Mouse (Mus musculus): ENCODE data around the gene Otop2. TPM values are rescaled to one million over a fixed set of nuclear protein-coding genes. Genes with fewer than 3 reads are reported as not detected.

Otop2 gene
- polyA plus RNA-seq, 1 experiment = 0.65 TPM

- no peak for DNase-seq
- H3K4me3 ChIP-seq (replicated peaks; ENCODE audit: insufficient read depth, low read depth, low read length) = no peak overlapping the region
- peaks cover 25% of the 10 kb centered on the region for H3K4me1 ChIP-seq (ENCODE audit: control insufficient read depth, insufficient read depth, low read length)
- H3K27me3 ChIP-seq (ENCODE audit: control insufficient read depth, insufficient read depth, low read length) = no peaks in the 10 kb centered on the region
- TF ChIP-seq POLR2A (IDR thresholded peaks at IDR 0.05; ENCODE audit: borderline replicate concordance, insufficient read depth, low read length) (no peak), CTCF (IDR thresholded peaks at IDR 0.05; ENCODE audit: borderline replicate concordance, insufficient read depth, low read depth, low read length) (no peak)
- WGBS = 64% methylated on average over 10 of the region's 10 CpGs
- H3K27ac ChIP-seq (ENCODE audit: insufficient read depth, low read length) = no peak overlapping the region
Observed at GRCm38 (mm10) chr11:115272894-115273498, 34.0 kb upstream of the Otop2 start.

GRCm38 (mm10) chr11:115273735-115274134 is 33.2 kb upstream of the Otop2 start:
- WGBS = 80% methylated on average over 7 of the region's 7 CpGs
- H3K27me3 ChIP-seq (ENCODE audit: control insufficient read depth, insufficient read depth, low read length) = no peaks in the 10 kb centered on the region
- peaks cover 18% of the 10 kb centered on the region; the same call in 1 of the 2 replicates for H3K4me1 ChIP-seq (ENCODE audit: control insufficient read depth, insufficient read depth, low read length)
- no peak for DNase-seq
- no peak for TF ChIP-seq CTCF (IDR thresholded peaks at IDR 0.05; ENCODE audit: borderline replicate concordance, insufficient read depth, low read depth, low read length)
- TF ChIP-seq POLR2A (IDR thresholded peaks at IDR 0.05; ENCODE audit: borderline replicate concordance, insufficient read depth, low read length) = no peak
- H3K4me3 ChIP-seq (replicated peaks; ENCODE audit: insufficient read depth, low read depth, low read length) = no peak overlapping the region
- no peak overlapping the region for H3K27ac ChIP-seq (ENCODE audit: insufficient read depth, low read length)

- no peak for DNase-seq
- WGBS = 85% methylated on average over 7 of the region's 7 CpGs
- H3K27ac ChIP-seq (ENCODE audit: insufficient read depth, low read length) = no peak overlapping the region
- H3K27me3 ChIP-seq (ENCODE audit: control insufficient read depth, insufficient read depth, low read length) = no peaks in the 10 kb centered on the region
- H3K4me1 ChIP-seq (ENCODE audit: control insufficient read depth, insufficient read depth, low read length) = peaks cover 13% of the 10 kb centered on the region; the same call in 1 of the 2 replicates
- H3K4me3 ChIP-seq (replicated peaks; ENCODE audit: insufficient read depth, low read depth, low read length) = no peak overlapping the region
- TF ChIP-seq POLR2A (IDR thresholded peaks at IDR 0.05; ENCODE audit: borderline replicate concordance, insufficient read depth, low read length) = no peak
- TF ChIP-seq CTCF (IDR thresholded peaks at IDR 0.05; ENCODE audit: borderline replicate concordance, insufficient read depth, low read depth, low read length) = no peak
Observed at GRCm38 (mm10) chr11:115274178-115274577, 32.8 kb upstream of the Otop2 start.

GRCm38 (mm10) chr11:115274771-115275170 is 32.2 kb upstream of the Otop2 start:
- TF ChIP-seq POLR2A (IDR thresholded peaks at IDR 0.05; ENCODE audit: borderline replicate concordance, insufficient read depth, low read length) (no peak), CTCF (IDR thresholded peaks at IDR 0.05; ENCODE audit: borderline replicate concordance, insufficient read depth, low read depth, low read length) (no peak)
- WGBS = 88% methylated on average over 6 of the region's 6 CpGs

GRCm38 (mm10) chr11:115275509-115275908 is 31.5 kb upstream of the Otop2 start:
- Histone ChIP-seq H3K27me3 (ENCODE audit: control insufficient read depth, insufficient read depth, low read length) (no peaks in the 10 kb centered on the region), H3K4me3 (replicated peaks; ENCODE audit: insufficient read depth, low read depth, low read length) (no peak overlapping the region), H3K4me1 (ENCODE audit: control insufficient read depth, insufficient read depth, low read length) (peaks cover 4% of the 10 kb centered on the region; the same call in 1 of the 2 replicates), H3K27ac (ENCODE audit: insufficient read depth, low read length) (no peak overlapping the region)
- 79% methylated on average over 6 of the region's 6 CpGs for WGBS
- no peak for DNase-seq
- TF ChIP-seq POLR2A (IDR thresholded peaks at IDR 0.05; ENCODE audit: borderline replicate concordance, insufficient read depth, low read length) = no peak
- no peak for TF ChIP-seq CTCF (IDR thresholded peaks at IDR 0.05; ENCODE audit: borderline replicate concordance, insufficient read depth, low read depth, low read length)

More at GRCm38 (mm10) chr11:115274771-115275170, 32.2 kb upstream of the Otop2 start:
- DNase-seq = no peak
- H3K4me1 ChIP-seq (ENCODE audit: control insufficient read depth, insufficient read depth, low read length) = peaks cover 7% of the 10 kb centered on the region; the same call in 1 of the 2 replicates
- no peaks in the 10 kb centered on the region for H3K27me3 ChIP-seq (ENCODE audit: control insufficient read depth, insufficient read depth, low read length)
- no peak overlapping the region for H3K27ac ChIP-seq (ENCODE audit: insufficient read depth, low read length)
- H3K4me3 ChIP-seq (replicated peaks; ENCODE audit: insufficient read depth, low read depth, low read length) = no peak overlapping the region

GRCm38 (mm10) chr11:115275954-115276353 is 31.0 kb upstream of the Otop2 start:
- Histone ChIP-seq H3K4me1 (ENCODE audit: control insufficient read depth, insufficient read depth, low read length) (0 out of 2 replicates have a peak, but pooled peaks cover 4% of the 10 kb centered on the region), H3K4me3 (replicated peaks; ENCODE audit: insufficient read depth, low read depth, low read length) (peak overlapping the region; percentile 28), H3K27ac (ENCODE audit: insufficient read depth, low read length) (no peak overlapping the region), H3K27me3 (ENCODE audit: control insufficient read depth, insufficient read depth, low read length) (no peaks in the 10 kb centered on the region)
- DNase-seq = no peak
- 36% methylated on average over 3 of the region's 3 CpGs for WGBS
- TF ChIP-seq CTCF (IDR thresholded peaks at IDR 0.05; ENCODE audit: borderline replicate concordance, insufficient read depth, low read depth, low read length) (no peak), POLR2A (IDR thresholded peaks at IDR 0.05; ENCODE audit: borderline replicate concordance, insufficient read depth, low read length) (no peak)

GRCm38 (mm10) chr11:115276780-115277603 is 30.0 kb upstream of the Otop2 start, which contains the start of gene Fdxr:
Fdxr (minus strand) TSS chr11:115277050.
- under 1% methylated on average over 42 of the region's 42 CpGs for WGBS
- no peaks in the 10 kb centered on the region for H3K27me3 ChIP-seq (ENCODE audit: control insufficient read depth, insufficient read depth, low read length)
- TF ChIP-seq CTCF (IDR thresholded peaks at IDR 0.05; ENCODE audit: borderline replicate concordance, insufficient read depth, low read depth, low read length) (no peak), POLR2A (IDR thresholded peaks at IDR 0.05; ENCODE audit: borderline replicate concordance, insufficient read depth, low read length) (peak; percentile 89)

More at GRCm38 (mm10) chr11:115276780-115277603, 30.0 kb upstream of the Otop2 start, which contains the start of gene Fdxr:
- 0 out of 2 replicates have a peak, but pooled peaks cover 4% of the 10 kb centered on the region for H3K4me1 ChIP-seq (ENCODE audit: control insufficient read depth, insufficient read depth, low read length)
- H3K27ac ChIP-seq (ENCODE audit: insufficient read depth, low read length) = peak within 1 kb of the TSS; percentile 48
- peak; percentile 96 to 98 for DNase-seq
- H3K4me3 ChIP-seq (replicated peaks; ENCODE audit: insufficient read depth, low read depth, low read length) = peak within 1 kb of the TSS; percentile 79

All from cerebellum, adult 2 months (tissue).